Mouse (Mus musculus): Measurements from ENCODE around the gene Alad.

Gene Alad

DNA sequence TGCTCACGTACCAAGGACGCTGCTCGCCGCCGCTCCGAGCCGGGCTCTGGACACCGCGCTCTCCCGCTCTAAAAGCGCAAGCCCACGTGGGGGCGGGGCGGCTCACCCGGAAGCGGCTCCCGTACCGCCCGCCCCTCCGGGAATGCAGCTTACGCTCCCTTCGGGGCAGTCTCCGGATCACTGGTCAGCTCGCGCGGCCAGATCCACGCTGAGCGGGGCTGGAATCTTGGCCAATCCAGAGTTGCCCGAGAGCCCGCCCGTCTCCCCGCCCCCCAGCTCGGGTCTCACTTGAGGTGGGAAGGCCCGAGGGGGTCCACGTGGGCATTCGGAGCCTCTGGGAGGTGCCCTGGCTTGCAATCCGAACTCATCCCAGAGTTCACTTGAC, at the start of gene Alad:
TSS of gene Alad (minus strand) at position 70 of the 385 bp plus-strand sequence.
- peak; percentile 34 to 38 for DNase-seq (ENCODE audit: low spot score in 2 of 2)

DNA sequence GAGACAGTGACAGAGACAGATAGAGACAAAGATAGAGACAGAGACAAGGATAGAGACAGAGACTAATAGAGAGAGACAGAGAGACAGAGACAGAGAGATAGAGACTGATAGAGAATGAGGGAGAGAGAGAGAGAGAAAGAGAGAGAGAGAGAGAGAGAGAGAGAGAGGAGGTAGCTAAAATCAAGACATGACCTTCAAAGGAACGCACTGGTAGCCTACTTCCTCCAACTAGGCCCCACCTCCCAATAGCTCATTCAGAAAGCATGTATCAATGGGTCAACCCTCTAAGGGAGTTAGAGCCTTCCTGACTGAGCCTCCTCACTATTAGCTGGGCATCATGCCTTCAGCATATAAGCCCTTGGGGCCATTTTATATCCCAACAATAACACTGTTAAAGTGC, 48.6 kb upstream of the Alad start:
- DNase-seq (ENCODE audit: low spot score in 2 of 2): no peak

DNA sequence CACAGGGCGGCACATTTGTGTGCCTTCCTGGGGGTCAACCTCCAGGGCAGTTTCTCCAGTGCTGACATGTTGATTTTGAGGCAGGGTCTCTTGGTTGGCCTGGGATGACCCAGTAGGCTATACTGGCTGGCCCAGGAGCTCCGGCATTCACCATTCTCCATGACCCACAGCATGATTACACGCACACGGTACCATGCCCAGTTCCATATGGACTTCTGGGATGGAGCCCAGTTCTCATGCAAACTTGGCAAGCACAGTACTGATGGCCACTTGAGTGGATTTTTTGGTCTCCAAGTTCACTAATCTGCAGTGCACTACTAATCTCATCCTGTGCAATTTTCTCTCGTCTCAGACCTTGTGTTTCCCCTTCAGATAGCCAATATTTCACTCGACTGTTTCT, 48.0 kb upstream of the Alad start:
- no peak for DNase-seq (ENCODE audit: low spot score in 2 of 2)

- DNase-seq (ENCODE audit: low spot score in 2 of 2): no peak
Observed at GRCm38 (mm10) chr4:62566530-62566929, 46.8 kb upstream of the Alad start.

DNA sequence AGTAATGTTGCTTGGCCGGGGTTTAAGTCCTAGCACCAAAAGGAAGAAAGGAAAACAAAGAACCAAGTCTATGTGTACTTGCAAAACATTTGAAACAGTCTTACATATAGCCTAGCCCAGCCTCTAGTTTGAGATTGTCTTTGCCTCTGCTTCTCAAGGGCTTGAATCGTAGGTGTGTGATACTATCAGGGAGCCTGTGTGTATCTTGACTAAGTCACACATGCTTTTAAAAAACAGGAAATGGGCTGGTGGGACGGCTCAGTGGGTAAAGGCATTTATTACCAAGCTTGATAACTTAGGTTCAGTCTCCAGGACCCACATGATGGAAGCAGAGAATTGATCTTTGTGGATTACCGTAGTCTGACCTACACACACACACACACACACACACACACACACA, 42.3 kb upstream of the Alad start:
- DNase-seq (ENCODE audit: low spot score in 2 of 2): peak; percentile 38 to 44

DNA sequence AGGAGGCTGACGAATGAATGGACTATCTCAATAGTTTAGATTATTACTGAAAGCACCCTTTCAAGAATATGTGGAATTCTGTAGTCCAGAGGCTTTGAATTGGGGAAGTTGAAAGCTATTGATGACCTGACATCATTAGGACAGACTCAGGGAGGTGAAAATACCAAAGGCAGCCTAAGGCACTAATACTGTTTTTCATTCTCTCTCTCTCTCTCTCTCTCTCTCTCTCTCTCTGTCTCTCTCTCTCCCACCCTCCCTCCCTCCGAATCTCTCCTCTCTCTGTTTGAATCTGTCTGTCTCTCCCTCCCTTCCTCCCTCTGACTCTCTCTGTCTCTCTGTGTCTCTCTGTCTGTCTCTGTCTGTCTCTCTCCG, 41.9 kb upstream of the Alad start:
- no peak for DNase-seq (ENCODE audit: low spot score in 2 of 2)

DNA sequence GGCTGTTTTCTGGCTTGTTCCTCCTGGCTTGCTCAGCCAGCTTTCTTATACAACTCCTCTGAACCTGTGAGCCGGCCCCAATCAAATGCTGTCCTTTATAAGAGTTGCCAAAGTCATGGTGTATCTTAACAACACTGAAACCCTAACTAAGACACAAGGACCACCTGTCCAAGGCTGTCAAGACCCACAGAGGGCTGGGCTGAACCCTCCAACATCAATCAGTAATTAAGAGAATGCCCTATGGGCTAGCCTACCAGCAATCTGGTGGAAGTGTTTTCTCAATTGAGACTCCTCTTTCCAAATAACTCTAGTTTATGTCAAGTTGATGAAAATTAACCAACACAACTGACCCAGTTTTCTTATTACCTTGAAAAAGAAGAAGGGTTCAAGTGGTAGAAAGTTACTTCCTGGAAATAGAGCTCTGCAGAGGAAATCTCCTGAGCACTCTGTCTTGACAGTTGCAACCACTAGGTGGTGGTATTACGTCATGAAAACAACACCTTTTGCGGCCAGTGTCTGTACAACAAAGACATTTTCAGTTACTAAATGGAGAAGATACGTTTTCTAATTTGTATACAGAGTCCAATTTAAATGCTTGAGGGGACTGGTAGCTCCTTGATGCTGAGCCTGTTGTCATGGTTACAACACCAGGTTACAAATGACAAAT, 41.4 kb upstream of the Alad start:
- DNase-seq (ENCODE audit: low spot score in 2 of 2): peak; percentile 78 to 82

- no peak for DNase-seq (ENCODE audit: low spot score in 2 of 2)
Observed at GRCm38 (mm10) chr4:62559797-62560329, 40.1 kb upstream of the Alad start, which contains the start of gene Rgs3. Gene Rgs3 (plus strand): TSS chr4:62559847.

GRCm38 (mm10) chr4:62557436-62557835, 37.7 kb upstream of the Alad start:
- DNase-seq (ENCODE audit: low spot score in 2 of 2): no peak

- DNase-seq (ENCODE audit: low spot score in 2 of 2): no peak
Observed at GRCm38 (mm10) chr4:62551966-62552365, 32.2 kb upstream of the Alad start.

- DNase-seq (ENCODE audit: low spot score in 2 of 2): no peak
Observed at GRCm38 (mm10) chr4:62544801-62545200, 25.1 kb upstream of the Alad start.

DNA sequence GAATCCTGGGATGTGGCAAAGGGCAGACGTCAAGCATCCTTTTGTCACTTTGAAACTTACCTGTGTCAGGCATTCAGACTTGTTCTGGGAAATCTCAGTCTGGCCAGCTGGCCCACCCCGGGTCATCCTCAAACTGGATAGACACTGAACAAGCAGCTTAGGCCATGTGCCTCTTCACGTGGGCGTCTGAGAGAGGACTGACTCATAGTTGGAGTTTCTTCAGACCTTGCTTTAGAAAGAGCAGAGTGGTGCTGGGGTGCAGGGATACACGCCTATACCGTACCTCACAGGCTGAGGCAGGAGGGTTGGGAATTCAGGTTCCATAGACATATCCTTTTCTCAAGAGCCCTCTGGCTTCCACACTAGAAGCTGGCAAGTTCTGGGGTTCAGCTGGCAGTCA, 24.1 kb upstream of the Alad start:
- no peak for DNase-seq (ENCODE audit: low spot score in 2 of 2)

DNA sequence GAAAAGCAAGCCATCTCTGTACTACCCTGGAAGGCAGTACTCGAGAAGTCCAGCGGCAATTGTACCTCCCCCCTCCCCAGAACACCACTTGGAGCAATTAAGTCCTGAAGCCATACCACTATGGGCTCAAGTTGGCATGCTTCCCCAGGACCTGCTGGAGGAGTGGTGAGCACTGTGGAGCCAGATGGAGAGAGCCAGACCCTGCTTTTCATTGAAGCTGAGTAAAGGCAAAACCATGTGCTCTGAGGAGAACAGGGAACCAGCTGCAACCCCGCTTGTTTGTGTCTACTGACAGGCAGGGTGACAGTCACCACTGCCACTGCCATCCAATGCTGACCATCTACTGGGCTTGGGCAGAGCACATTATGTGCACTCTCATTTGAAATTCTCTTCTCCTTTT, 22.1 kb upstream of the Alad start:
- DNase-seq (ENCODE audit: low spot score in 2 of 2): no peak

DNA sequence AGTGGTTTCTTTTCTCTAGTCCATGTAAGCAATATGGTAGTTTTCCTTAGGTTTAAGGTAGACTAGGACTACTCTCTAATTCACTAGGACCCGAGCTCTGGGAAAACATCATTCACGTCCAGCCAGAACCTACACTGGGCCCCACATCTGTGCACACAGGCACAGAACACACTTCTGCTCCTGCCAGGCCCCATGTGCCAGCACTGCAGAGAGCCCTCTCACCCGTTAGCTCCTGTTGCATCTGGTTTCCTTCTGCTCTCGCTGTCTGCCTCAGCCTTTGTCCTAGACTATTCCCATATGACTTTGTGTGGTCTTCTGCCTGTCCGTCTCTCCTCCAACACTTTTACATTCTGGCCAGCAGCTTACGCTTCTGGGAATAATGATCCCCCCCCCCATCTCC, 14.0 kb upstream of the Alad start:
- DNase-seq (ENCODE audit: low spot score in 2 of 2): no peak

GRCm38 (mm10) chr4:62527655-62528054, 7.9 kb upstream of the Alad start:
- no peak for DNase-seq (ENCODE audit: low spot score in 2 of 2)

DNA sequence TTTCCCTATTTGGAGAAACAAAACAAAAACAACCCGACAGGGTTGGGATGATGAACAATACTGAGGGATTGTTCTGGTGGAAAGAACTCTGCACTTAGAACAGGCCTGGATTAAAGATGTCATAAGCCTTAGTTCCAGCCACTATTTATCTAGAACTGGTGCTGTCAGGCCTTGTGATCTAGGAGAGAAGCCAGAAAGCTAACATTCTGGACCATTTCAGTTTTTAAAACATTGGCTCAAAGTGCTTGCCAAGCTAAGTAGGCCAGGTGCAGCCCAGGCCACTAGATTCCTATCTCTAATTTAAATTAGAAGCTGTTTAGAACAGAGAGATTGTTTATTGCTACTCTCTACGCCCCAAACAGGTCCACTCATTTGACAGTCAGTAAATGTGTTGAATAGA, 6.5 kb upstream of the Alad start:
- no peak for DNase-seq (ENCODE audit: low spot score in 2 of 2)

GRCm38 (mm10) chr4:62525489-62525811, 5.7 kb upstream of the Alad start:
- no peak for DNase-seq (ENCODE audit: low spot score in 2 of 2)

- DNase-seq (ENCODE audit: low spot score in 2 of 2): peak; percentile 94 to 95
Observed at GRCm38 (mm10) chr4:62524651-62525488, 5.2 kb upstream of the Alad start, which contains the start of the genes Pole3 and 4933430I17Rik. Gene Pole3 (minus strand): TSS chr4:62525068. Gene 4933430I17Rik (plus strand): TSS chr4:62525369.

DNA sequence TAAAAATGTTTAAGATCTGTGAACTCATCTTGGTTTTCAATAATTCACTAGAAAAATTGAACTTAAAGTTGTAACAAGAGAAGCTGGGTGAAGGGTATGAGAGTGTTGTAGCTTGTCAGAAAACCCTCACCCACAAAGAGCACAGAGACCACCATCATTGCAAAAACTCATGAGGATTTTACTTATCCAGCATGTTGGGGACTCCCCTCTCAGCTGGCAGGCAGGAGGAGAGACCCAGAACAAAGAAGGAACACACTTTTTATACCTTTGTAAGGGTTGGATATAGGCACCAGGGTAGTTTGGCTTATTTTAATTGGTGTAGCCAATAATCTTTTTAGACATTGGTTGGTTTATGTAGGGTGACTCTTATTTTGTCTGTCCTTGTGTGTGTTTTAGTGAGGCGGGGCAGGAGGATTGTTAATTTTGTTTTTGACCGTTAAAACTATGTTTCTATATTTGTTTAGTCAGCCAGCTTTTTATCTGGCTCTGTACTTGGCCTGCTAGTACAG, 1.2 kb upstream of the Alad start:
- no peak for DNase-seq (ENCODE audit: low spot score in 2 of 2)

DNA sequence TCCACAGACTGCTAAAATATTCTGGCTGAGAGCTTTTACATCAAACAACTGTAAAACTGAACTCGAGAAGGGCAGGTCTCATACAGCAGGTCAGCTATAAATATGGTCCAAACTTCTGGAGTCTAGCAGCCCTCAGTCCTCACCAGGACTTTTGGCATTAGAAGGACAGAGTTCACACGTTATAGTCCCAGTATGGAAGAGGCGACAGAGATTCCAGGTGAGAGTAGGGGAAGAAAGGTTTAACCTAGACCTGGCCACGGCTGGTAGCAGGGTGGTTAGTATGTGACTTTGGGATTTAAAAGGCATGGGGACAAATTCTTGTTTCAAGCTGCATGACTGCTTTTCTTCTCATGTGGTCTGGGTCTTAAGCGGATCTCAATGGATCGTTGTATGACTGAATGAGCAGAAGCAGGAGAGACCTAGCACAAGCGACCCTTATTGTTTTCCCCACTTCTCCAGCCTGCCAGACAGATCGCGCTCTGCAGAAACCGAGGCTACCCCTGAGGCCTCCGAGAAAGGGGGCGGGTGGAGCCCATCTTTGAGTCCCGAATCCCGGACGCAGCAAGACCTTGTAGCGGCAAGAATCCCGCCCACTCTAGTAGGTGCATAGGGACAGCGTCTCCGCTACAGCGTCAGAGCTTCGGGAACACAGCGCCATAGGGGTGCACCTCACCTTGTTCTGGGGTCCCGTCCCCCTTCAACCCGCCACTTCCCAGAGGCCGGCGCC, 433 bp downstream of the Alad start:
- DNase-seq (ENCODE audit: low spot score in 2 of 2): no peak

DNA sequence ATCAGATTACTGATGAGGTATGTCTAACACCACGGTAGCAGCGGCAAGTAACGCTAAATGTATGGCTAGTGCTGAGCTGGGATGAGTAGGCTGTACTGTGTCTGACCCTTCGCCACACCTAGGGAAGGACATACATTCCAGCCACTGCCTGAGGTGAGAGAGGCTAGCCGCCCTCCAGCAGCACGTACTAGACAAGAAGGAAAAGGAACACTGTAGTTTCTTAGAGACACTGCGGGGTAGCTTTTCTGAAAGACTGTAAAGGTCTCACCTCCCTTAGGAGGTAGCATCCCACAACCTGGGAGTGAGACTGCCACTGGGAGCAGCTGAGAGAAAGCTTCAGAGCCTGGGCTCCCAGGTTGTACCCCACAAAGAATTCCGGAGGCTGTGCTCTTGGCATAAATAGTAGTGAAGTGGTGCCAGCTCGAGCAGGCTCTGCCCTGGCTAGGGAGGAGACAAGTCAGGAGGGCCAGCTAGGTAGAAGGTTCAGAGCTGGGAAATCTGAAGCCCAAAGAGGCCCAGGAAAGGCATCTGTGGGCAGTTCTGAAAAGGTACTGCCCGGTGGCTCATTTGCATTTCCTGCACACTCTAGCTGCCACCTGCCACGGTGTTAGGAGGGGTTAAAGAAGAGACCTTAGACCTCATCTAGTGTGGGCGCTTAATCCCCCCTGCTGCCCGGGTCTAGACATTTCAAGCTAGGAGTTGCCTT, 1.1 kb downstream of the Alad start:
- peak in 1 of 2 experiments; percentile 11 for DNase-seq (ENCODE audit: low spot score in 2 of 2)
